Mouse (Mus musculus) B cell, adult (primary cell): Measurements from ENCODE around the gene Prdx1. TPM values are rescaled to one million over a fixed set of nuclear protein-coding genes. Genes with fewer than 3 reads are reported as not detected.

ENCODE experiments used
- total RNA-seq: library from RNA; stranded (reverse); gene quantifications from 4 replicates; pipeline ENCODE4 v1.2.4, GENCODE M21; 2023; ENCODE audit not compliant: inconsistent age

Prdx1 gene
- 167 to 174 TPM (median 172 TPM) in 4 replicates for total RNA-seq

GRCm38 (mm10) chr4:116685402-116686061 lies at the start of gene Prdx1:
Gene Prdx1, plus strand, starts transcription at chr4:116685544.

GRCm38 (mm10) chr4:116650924-116651796 lies 34.2 kb upstream of the Prdx1 start, which contains the start of gene Akr1a1:
Gene Akr1a1, minus strand, starts transcription at chr4:116651680.

DNA sequence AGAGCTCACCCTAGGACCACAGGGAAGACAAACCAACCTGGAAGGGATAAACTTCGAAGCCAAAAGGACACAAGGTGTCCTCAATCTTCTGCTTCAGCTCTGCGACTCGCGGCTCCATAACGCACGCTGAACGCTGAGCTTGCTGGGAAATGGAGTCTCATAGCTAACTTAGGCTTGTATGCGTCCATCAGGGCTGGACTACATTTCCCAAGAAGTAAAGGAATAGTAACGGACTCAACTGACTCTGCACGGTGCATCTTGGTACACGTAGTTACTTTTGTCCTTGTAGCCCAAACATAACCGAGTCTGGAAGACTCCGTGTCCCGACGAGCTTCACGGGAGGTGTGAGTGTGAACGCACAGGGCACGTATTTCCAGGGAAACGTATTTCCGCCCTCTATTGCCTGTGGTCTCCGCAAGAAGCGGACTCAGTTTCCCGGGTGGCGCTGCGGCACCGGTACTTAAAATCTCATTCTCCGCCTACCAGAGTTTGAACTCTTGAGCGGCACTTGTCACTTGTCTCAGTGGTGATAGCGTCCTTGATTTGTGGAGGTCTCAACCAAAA lies 22.9 kb downstream of the Prdx1 start, which contains the start of the genes Mmachc and Ccdc163:
Gene Mmachc, minus strand, starts transcription at position 206 of the 564 bp plus-strand sequence.
Gene Ccdc163, plus strand, starts transcription at position 309 of the 564 bp plus-strand sequence.

GRCm38 (mm10) chr4:116720343-116721097 lies 35.2 kb downstream of the Prdx1 start, which contains the start of gene Tesk2:
Gene Tesk2, plus strand, starts transcription at chr4:116720948.

Other genes with a start within 250 kb of the Prdx1 start
- gene Mast2, start 221.4 kb upstream of the Prdx1 start, total RNA-seq, result 27.2 to 31.4 TPM (median 27.9 TPM) in 4 replicates
- 11.8 to 18.1 TPM (median 12.9 TPM) in 4 replicates for gene Ipp, start 178.0 kb upstream of the Prdx1 start, total RNA-seq
- 9.7 to 14.4 TPM (median 13.8 TPM) in 4 replicates for gene Tmem69, start 129.6 kb upstream of the Prdx1 start, total RNA-seq
- 90.2 to 107 TPM (median 96.4 TPM) in 4 replicates for gene Gpbp1l1, start 127.9 kb upstream of the Prdx1 start, total RNA-seq
- gene Ccdc17, start 88.9 kb upstream of the Prdx1 start, total RNA-seq, result 15.7 to 21.3 TPM (median 18.8 TPM) in 4 replicates
- gene Nasp, start 57.6 kb upstream of the Prdx1 start, total RNA-seq, result 60.5 to 64.7 TPM (median 62.3 TPM) in 4 replicates
- gene Akr1a1, start 33.9 kb upstream of the Prdx1 start, total RNA-seq, result 185 to 206 TPM (median 194 TPM) in 4 replicates
- gene Mmachc, start 22.9 kb downstream of the Prdx1 start, total RNA-seq, result 4.3 to 6.3 TPM (median 6.0 TPM) in 4 replicates
- gene Ccdc163, start 23.0 kb downstream of the Prdx1 start, total RNA-seq, result 21.9 to 26.4 TPM (median 24.3 TPM) in 4 replicates
- 10.1 to 12.0 TPM (median 11.0 TPM) in 4 replicates for gene Tesk2, start 35.4 kb downstream of the Prdx1 start, total RNA-seq
- 43.0 to 50.2 TPM (median 44.8 TPM) in 4 replicates for gene Toe1, start 122.1 kb downstream of the Prdx1 start, total RNA-seq
- 13.3 to 30.0 TPM (median 20.1 TPM) in 4 replicates for gene Mutyh, start 122.2 kb downstream of the Prdx1 start, total RNA-seq
- gene Hpdl, start 136.2 kb downstream of the Prdx1 start, total RNA-seq, result not detected in 4 replicates
- not detected in 4 replicates for gene Zswim5, start 191.8 kb downstream of the Prdx1 start, total RNA-seq